ENCODE assay signal across 8 mouse cellular contexts in the genomic region with DNA sequence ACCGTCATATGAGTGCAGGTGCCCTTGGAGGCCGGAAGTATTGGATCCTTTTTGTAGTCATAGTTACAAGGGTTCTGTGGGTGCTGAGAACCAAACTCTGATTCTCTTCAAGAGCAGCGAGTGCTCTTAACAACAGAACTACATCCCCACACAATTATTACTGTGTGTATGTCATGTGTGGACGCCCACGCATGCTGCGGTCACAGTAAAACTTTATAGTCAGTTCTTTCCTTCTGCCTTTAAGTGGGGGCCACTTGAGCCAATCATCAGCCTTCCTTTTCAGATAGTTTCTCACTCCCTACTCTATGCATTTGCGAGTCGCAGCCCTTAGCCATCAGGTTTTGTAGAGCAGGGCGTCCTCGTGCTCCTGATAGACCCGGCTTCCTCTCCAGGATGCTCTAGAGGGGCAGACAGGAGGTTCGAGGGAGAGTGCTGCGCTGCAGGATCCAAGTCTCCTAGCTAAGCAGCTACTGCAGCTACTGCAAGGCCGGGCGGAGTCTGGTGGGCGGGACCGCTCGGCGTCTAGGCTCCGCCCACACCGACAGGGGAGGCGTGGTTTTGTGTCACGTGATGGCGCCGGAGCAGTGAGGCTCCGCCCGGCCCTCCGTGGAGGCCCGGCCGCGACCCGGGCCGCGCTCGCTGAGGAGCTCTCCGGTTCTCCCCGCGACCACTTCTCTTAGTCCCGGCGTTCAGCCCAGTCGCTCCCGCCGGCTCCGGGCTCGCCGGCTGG. TPM values are rescaled to one million over a fixed set of nuclear protein-coding genes. Genes with fewer than 3 reads are reported as not detected.
DNase-seq lines count a peak whose midpoint lies in the region; ATAC-seq lines count a peak whose summit lies in the region.

Cyth3 (plus strand) TSS at position 555 of the 730 bp plus-strand sequence.

- intact Hi-C loops in gastrocnemius, postnatal 14 days (cut with DNase I; ENCODE audit: low total_unique reads), result no loop called here
- intact Hi-C loops in left cerebral cortex, postnatal 14 days (cut with DNase I), result loop anchor here (5.0 kb wide), 2 partner anchors 70 to 90 kb away; no protein-coding TSS in a partner anchor

- peak; percentile 91 for ATAC-seq in intestine, embryonic 14.5 days (replicated peaks; ENCODE audit: low FRiP score, low TSS enrichment, low read depth)

- H3K27me3 ChIP-seq in intestine, embryonic 14.5 days (replicated peaks; ENCODE audit: control insufficient read depth, insufficient read depth, low read length), result no peaks in the 10 kb centered on the region

- DNase-seq in adipocyte (ENCODE audit: low spot score), result peak; percentile 96
- DNase-seq in embryo, embryonic 10 days (ENCODE audit: low spot score), result peak; percentile 94
- peak; percentile 94 for DNase-seq in gastrocnemius, postnatal 14 days
- DNase-seq in intestine, embryonic 14.5 days (ENCODE audit: low spot score), result peak; percentile 99
- DNase-seq in left cerebral cortex, postnatal 14 days (ENCODE audit: low spot score in 2 of 2), result peak; percentile 95
- peak; percentile 93 for DNase-seq in mesoderm, embryonic 11.5 days (ENCODE audit: low read depth, low spot score)
- DNase-seq in right cerebral cortex, postnatal 36 days (ENCODE audit: low spot score in 2 of 2), result peak; percentile 93 to 94
- DNase-seq in yolk sac, embryonic 10.5 days (ENCODE audit: low spot score), result peak; percentile 94

- peak within 1 kb of the TSS; percentile 90 for H3K4me3 ChIP-seq in intestine, embryonic 14.5 days (ENCODE audit: low read depth, low read length)

- peak within 1 kb of the TSS; percentile 71 for H3K27ac ChIP-seq in intestine, embryonic 14.5 days (ENCODE audit: low read depth)

- peak within 1 kb of the TSS; percentile 85 for H3K9ac ChIP-seq in intestine, embryonic 14.5 days (ENCODE audit: low read length)

- no peaks in the 10 kb centered on the region for H3K9me3 ChIP-seq in intestine, embryonic 14.5 days (ENCODE audit: control insufficient read depth, low read length)

- peak within 1 kb of the TSS; percentile 82 for H3K4me2 ChIP-seq in intestine, embryonic 14.5 days (ENCODE audit: low read length)

- H3K4me1 ChIP-seq in intestine, embryonic 14.5 days (replicated peaks; ENCODE audit: control insufficient read depth, insufficient read depth, low read length), result peaks cover 30% of the 10 kb centered on the region

- 8% methylated on average over 46 of the region's 46 CpGs for WGBS in intestine, embryonic 14.5 days

- H3K36me3 ChIP-seq in intestine, embryonic 14.5 days (ENCODE audit: control insufficient read depth, insufficient read depth, low read length), result no peaks in the 10 kb centered on the region

RNA-seq across cellular contexts. Expression of gene Cyth3, which starts in this region (rescaled TPM):
- 10 to 100 TPM; 33.5 to 39.5 TPM for total RNA-seq in gastrocnemius, postnatal 14 days (2021)
- 51.6 and 52.2 TPM in 2 replicates for polyA plus RNA-seq in intestine, embryonic 14.5 days (2014; fragmentation: Nextera tagmentation; extraction: Ambion mirVana)
- total RNA-seq in left cerebral cortex, postnatal 14 days (2021), result 10 to 100 TPM; 53.5 to 59.4 TPM

Comparison
In these comparisons a context has a peak if more than half of its experiments do, and no peak if none do; other contexts are left out.
1. Peak in every context shown above with its lines: DNase-seq, ATAC-seq, H3K4me3 ChIP-seq and H3K27ac ChIP-seq.